Mouse (Mus musculus): ENCODE measurements around the gene Itgae. TPM values are rescaled to one million over a fixed set of nuclear protein-coding genes. Genes with fewer than 3 reads are reported as not detected.

Gene Itgae
- polyA plus RNA-seq, 1 experiment from 2014 or later, result 0.30 TPM

GRCm38 (mm10) chr11:73109941-73110340 is 19.6 kb downstream of the Itgae start:
- Histone ChIP-seq H3K9ac (ENCODE audit: low read depth, low read length) (no peak overlapping the region), H3K27me3 (replicated peaks; ENCODE audit: control insufficient read depth, insufficient read depth, low read length) (no peaks in the 10 kb centered on the region), H3K9me3 (ENCODE audit: control insufficient read depth) (no peaks in the 10 kb centered on the region), H3K4me3 (ENCODE audit: low read depth, low read length) (no peak overlapping the region), H3K4me1 (replicated peaks; ENCODE audit: control insufficient read depth, insufficient read depth, low read length) (no peaks in the 10 kb centered on the region), H3K36me3 (ENCODE audit: control insufficient read depth, insufficient read depth) (no peaks in the 10 kb centered on the region), H3K27ac (ENCODE audit: low read depth, low read length) (no peak overlapping the region), H3K4me2 (replicated peaks; ENCODE audit: low read depth) (no peak overlapping the region)
- ATAC-seq, result no peak
- WGBS, result 85% methylated on average over 3 of the region's 3 CpGs
- TF ChIP-seq CTCF (IDR thresholded peaks at IDR 0.05; ENCODE audit: low read depth), result no peak

DNA sequence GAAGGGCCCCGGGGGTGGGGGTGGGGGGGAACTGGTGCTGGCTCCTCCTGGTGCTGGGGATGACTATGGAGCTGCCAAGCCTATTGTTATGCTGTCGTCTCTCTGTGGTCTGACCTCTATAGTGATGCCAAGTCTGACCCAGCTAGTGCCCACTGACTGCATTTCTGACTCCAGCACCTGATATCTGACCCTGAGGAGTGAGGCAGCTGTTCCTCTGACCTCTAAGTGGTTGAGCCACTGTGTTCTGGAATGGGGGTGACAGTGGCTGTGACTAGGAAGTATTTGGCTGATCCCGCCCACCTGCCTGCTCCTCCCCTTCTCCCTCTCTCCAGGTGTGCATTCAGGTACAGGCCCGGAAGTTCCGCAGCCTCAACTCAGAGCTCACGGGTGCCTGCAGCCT is 21.0 kb downstream of the Itgae start:
- Histone ChIP-seq H3K27me3 (replicated peaks; ENCODE audit: control insufficient read depth, insufficient read depth, low read length) (no peaks in the 10 kb centered on the region), H3K4me1 (replicated peaks; ENCODE audit: control insufficient read depth, insufficient read depth, low read length) (no peaks in the 10 kb centered on the region), H3K4me3 (ENCODE audit: low read depth, low read length) (no peak overlapping the region), H3K36me3 (ENCODE audit: control insufficient read depth, insufficient read depth) (no peaks in the 10 kb centered on the region), H3K27ac (ENCODE audit: low read depth, low read length) (no peak overlapping the region), H3K4me2 (replicated peaks; ENCODE audit: low read depth) (no peak overlapping the region), H3K9me3 (ENCODE audit: control insufficient read depth) (no peaks in the 10 kb centered on the region), H3K9ac (ENCODE audit: low read depth, low read length) (no peak overlapping the region)
- WGBS, result 68% methylated on average over 6 of the region's 6 CpGs
- TF ChIP-seq CTCF (IDR thresholded peaks at IDR 0.05; ENCODE audit: low read depth), result no peak
- no peak for ATAC-seq

- Histone ChIP-seq H3K4me3 (ENCODE audit: low read depth, low read length) (no peak overlapping the region), H3K4me2 (replicated peaks; ENCODE audit: low read depth) (no peak overlapping the region), H3K27me3 (replicated peaks; ENCODE audit: control insufficient read depth, insufficient read depth, low read length) (no peaks in the 10 kb centered on the region), H3K4me1 (replicated peaks; ENCODE audit: control insufficient read depth, insufficient read depth, low read length) (peaks cover 3% of the 10 kb centered on the region; the same call in 1 of the 2 replicates), H3K9ac (ENCODE audit: low read depth, low read length) (no peak overlapping the region), H3K9me3 (ENCODE audit: control insufficient read depth) (no peaks in the 10 kb centered on the region), H3K36me3 (ENCODE audit: control insufficient read depth, insufficient read depth) (no peaks in the 10 kb centered on the region), H3K27ac (ENCODE audit: low read depth, low read length) (no peak overlapping the region)
- TF ChIP-seq CTCF (IDR thresholded peaks at IDR 0.05; ENCODE audit: low read depth), result no peak
- no peak for ATAC-seq
- 88% methylated on average over 6 of the region's 6 CpGs for WGBS
Observed at GRCm38 (mm10) chr11:73126495-73126894, 36.1 kb downstream of the Itgae start.

GRCm38 (mm10) chr11:73131020-73131419 is 40.6 kb downstream of the Itgae start:
- Histone ChIP-seq H3K27me3 (replicated peaks; ENCODE audit: control insufficient read depth, insufficient read depth, low read length) (no peaks in the 10 kb centered on the region), H3K4me1 (replicated peaks; ENCODE audit: control insufficient read depth, insufficient read depth, low read length) (no peaks in the 10 kb centered on the region), H3K36me3 (ENCODE audit: control insufficient read depth, insufficient read depth) (peaks cover 4% of the 10 kb centered on the region; the same call in 1 of the 2 replicates), H3K27ac (ENCODE audit: low read depth, low read length) (no peak overlapping the region), H3K9me3 (ENCODE audit: control insufficient read depth) (no peaks in the 10 kb centered on the region), H3K4me2 (replicated peaks; ENCODE audit: low read depth) (no peak overlapping the region), H3K4me3 (ENCODE audit: low read depth, low read length) (no peak overlapping the region), H3K9ac (ENCODE audit: low read depth, low read length) (no peak overlapping the region)
- peak; percentile 78 for TF ChIP-seq CTCF (IDR thresholded peaks at IDR 0.05; ENCODE audit: low read depth)
- peak; percentile 55 for ATAC-seq
- WGBS, result 53% methylated on average over 7 of the region's 7 CpGs

DNA sequence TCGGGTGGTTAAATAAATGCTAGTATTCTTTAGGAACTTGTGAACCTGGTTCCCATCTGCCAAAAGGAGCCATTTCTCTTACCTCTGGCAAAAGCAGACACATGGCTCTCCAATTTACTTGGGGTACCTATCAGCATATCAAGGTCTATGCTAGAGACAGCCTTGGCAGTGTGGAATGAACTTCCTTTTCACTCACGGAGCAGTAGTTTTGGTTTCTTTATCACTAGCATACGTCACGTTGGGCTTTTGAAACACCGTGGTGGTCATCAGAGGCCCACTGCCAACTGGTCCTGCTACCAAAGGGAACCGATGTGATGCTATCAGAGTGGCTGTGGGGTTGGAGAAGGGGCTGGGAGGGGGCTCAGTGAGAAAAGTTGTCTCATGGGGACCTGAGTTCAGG is 42.6 kb downstream of the Itgae start:
- Histone ChIP-seq H3K27ac (ENCODE audit: low read depth, low read length) (no peak overlapping the region), H3K36me3 (ENCODE audit: control insufficient read depth, insufficient read depth) (peaks cover 4% of the 10 kb centered on the region; the same call in 1 of the 2 replicates), H3K9me3 (ENCODE audit: control insufficient read depth) (no peaks in the 10 kb centered on the region), H3K27me3 (replicated peaks; ENCODE audit: control insufficient read depth, insufficient read depth, low read length) (no peaks in the 10 kb centered on the region), H3K4me1 (replicated peaks; ENCODE audit: control insufficient read depth, insufficient read depth, low read length) (no peaks in the 10 kb centered on the region), H3K4me3 (ENCODE audit: low read depth, low read length) (no peak overlapping the region), H3K9ac (ENCODE audit: low read depth, low read length) (no peak overlapping the region), H3K4me2 (replicated peaks; ENCODE audit: low read depth) (no peak overlapping the region)
- WGBS, result 86% methylated on average over 6 of the region's 6 CpGs
- ATAC-seq, result no peak
- no peak for TF ChIP-seq CTCF (IDR thresholded peaks at IDR 0.05; ENCODE audit: low read depth)

GRCm38 (mm10) chr11:73134222-73134621 is 43.8 kb downstream of the Itgae start:
- Histone ChIP-seq H3K4me3 (ENCODE audit: low read depth, low read length) (no peak overlapping the region), H3K27me3 (replicated peaks; ENCODE audit: control insufficient read depth, insufficient read depth, low read length) (no peaks in the 10 kb centered on the region), H3K4me1 (replicated peaks; ENCODE audit: control insufficient read depth, insufficient read depth, low read length) (0 out of 2 replicates have a peak, but pooled peaks cover 3% of the 10 kb centered on the region), H3K9me3 (ENCODE audit: control insufficient read depth) (no peaks in the 10 kb centered on the region), H3K9ac (ENCODE audit: low read depth, low read length) (no peak overlapping the region), H3K4me2 (replicated peaks; ENCODE audit: low read depth) (0 out of 2 replicates have a peak overlapping the region, but pooled peaks have one; percentile 21), H3K27ac (ENCODE audit: low read depth, low read length) (no peak overlapping the region), H3K36me3 (ENCODE audit: control insufficient read depth, insufficient read depth) (peaks cover 4% of the 10 kb centered on the region; the same call in 1 of the 2 replicates)
- TF ChIP-seq CTCF (IDR thresholded peaks at IDR 0.05; ENCODE audit: low read depth), result no peak
- WGBS, result 69% methylated on average over 5 of the region's 5 CpGs
- ATAC-seq, result no peak

- H3K27ac ChIP-seq (ENCODE audit: low read depth, low read length), result peak overlapping the region; percentile 24; the same call in 1 of the 2 replicates
- TF ChIP-seq CTCF (IDR thresholded peaks at IDR 0.05; ENCODE audit: low read depth), result no peak
Observed at GRCm38 (mm10) chr11:73136587-73136986, 46.2 kb downstream of the Itgae start.

More at GRCm38 (mm10) chr11:73136587-73136986, 46.2 kb downstream of the Itgae start:
- H3K9ac ChIP-seq (ENCODE audit: low read depth, low read length), result no peak overlapping the region
- H3K4me1 ChIP-seq (replicated peaks; ENCODE audit: control insufficient read depth, insufficient read depth, low read length), result 0 out of 2 replicates have a peak, but pooled peaks cover 3% of the 10 kb centered on the region
- no peak for ATAC-seq
- peaks cover 4% of the 10 kb centered on the region; the same call in 1 of the 2 replicates for H3K36me3 ChIP-seq (ENCODE audit: control insufficient read depth, insufficient read depth)
- 32% methylated on average over 6 of the region's 6 CpGs for WGBS
- no peaks in the 10 kb centered on the region for H3K27me3 ChIP-seq (replicated peaks; ENCODE audit: control insufficient read depth, insufficient read depth, low read length)
- peak overlapping the region; percentile 94 for H3K4me3 ChIP-seq (ENCODE audit: low read depth, low read length)
- peak overlapping the region; percentile 87 for H3K4me2 ChIP-seq (replicated peaks; ENCODE audit: low read depth)
- H3K9me3 ChIP-seq (ENCODE audit: control insufficient read depth), result no peaks in the 10 kb centered on the region

All from intestine, postnatal 0 days (tissue).